Mouse (Mus musculus): ENCODE results near the gene Col4a1.

The Col4a1 gene

DNA sequence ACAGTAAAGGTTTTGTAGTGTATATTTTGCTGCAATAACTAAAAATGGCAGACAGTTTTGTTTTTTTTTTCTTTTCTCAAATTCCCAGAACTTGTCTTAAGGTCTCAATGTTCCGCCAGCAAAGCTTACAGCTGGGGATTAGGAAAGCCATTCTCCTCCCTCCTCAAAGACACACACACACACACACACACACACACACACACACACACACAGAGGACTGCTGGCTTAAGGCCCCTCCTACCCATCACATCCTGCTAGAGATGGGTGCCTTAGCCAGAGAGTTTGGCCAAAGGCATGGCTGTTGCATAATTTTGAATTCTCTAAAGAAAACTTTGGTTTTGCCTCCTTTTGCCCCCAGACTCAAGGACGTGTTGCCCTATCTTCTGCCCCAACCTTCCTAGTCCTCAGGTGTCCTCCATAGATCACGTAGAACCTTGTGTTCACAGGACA lies 35.0 kb downstream of the Col4a1 start:
- no peak for DNase-seq (ENCODE audit: low read depth, low spot score)
- H3K27me3 ChIP-seq (ENCODE audit: control insufficient read depth, insufficient read depth, low read length, poor library complexity, severe bottlenecking), result no peaks in the 10 kb centered on the region
- H3K36me3 ChIP-seq (ENCODE audit: control insufficient read depth, insufficient read depth, low read length, poor library complexity, severe bottlenecking), result no peaks in the 10 kb centered on the region

DNA sequence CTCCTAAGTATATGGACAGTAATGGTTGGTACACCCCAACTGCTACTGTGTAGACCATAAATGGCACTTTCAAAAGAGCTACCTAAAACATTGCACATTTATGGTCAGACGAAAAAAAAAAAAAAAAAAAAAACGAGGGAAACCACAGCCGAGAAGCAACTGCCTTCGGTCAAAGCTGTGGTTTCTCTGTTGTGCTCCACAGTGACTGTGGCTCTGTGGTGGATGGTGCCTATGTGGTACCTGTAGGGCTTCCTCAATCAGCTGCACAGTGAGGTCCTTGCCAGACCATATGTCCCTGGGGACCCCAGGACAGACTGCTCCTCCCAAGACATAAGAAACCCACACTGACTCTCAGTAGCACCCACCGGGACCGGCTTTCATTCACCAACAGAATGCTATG lies 36.3 kb downstream of the Col4a1 start:
- H3K36me3 ChIP-seq (ENCODE audit: control insufficient read depth, insufficient read depth, low read length, poor library complexity, severe bottlenecking), result no peaks in the 10 kb centered on the region
- no peaks in the 10 kb centered on the region for H3K27me3 ChIP-seq (ENCODE audit: control insufficient read depth, insufficient read depth, low read length, poor library complexity, severe bottlenecking)
- no peak for DNase-seq (ENCODE audit: low read depth, low spot score)

DNA sequence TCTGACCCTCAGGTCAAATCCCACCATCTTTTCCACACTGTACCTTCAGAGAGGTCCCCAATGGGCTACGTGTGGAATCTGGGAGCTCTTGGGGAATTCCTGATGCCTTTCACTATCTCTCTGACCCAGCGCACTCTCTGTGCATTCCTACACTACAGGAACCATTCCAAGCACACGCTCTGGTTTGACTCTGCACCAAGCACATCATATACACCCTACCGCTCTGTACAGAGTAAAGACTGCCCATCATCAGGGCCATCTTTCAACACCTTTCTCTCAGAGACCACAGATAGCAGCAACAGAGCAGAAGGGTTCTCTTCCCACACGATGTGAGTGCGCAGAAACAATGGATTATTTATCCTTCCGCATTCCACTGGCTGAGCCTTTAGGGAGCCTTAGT lies 38.2 kb downstream of the Col4a1 start:
- no peaks in the 10 kb centered on the region for H3K27me3 ChIP-seq (ENCODE audit: control insufficient read depth, insufficient read depth, low read length, poor library complexity, severe bottlenecking)
- DNase-seq (ENCODE audit: low read depth, low spot score), result no peak
- no peaks in the 10 kb centered on the region for H3K36me3 ChIP-seq (ENCODE audit: control insufficient read depth, insufficient read depth, low read length, poor library complexity, severe bottlenecking)

DNA sequence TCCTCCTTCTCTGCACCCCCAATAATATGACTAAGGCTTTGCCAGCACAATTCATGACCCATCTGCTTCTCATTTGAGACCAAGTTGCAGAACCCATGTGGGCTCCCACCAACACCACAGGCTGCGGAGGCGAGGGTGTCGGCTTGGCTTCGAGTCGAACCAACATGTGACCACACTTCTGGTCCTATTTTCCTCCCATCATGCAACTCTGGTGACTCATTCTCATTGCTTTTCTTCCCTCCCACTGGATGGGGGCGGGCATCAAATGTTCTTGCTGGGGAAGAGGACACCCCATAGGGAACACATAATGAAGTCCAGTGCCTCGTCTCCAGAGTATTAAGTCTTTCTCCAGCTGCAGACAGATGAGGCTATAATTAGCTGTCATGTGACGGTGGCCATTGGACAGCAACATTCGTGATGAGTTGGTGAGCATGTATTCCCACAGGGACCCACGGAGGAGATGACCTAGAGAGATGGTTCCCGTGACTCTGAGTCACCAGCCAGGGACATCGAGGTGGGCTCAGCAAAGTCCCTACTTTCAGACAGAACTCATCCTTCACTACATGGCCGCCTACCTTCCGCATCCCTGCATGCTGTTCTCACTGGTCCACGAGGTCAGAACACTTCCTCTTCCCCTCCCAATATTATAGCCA lies 39.0 kb downstream of the Col4a1 start:
- Histone ChIP-seq H3K27me3 (ENCODE audit: control insufficient read depth, insufficient read depth, low read length, poor library complexity, severe bottlenecking) (no peaks in the 10 kb centered on the region), H3K36me3 (ENCODE audit: control insufficient read depth, insufficient read depth, low read length, poor library complexity, severe bottlenecking) (no peaks in the 10 kb centered on the region)
- DNase-seq (ENCODE audit: low read depth, low spot score), result no peak

DNA sequence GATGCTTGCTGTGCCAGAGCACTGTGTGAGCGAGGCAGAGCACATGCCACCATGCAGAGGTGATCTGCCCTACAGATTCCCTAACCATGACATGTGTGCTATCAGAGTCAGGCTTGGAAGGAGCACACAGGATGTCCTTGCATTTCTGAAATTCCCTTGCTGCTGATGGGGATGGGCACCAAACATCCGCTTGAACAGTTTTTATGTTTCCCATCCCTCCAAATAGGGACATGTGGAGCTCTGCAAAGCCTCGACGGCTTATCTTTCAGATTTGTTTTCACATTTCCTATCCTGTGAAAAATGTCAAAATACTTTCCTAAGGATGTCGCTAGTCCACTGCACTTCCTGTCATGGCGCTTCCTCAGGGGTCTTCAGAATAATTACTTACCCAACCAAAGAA lies 40.4 kb downstream of the Col4a1 start:
- Histone ChIP-seq H3K36me3 (ENCODE audit: control insufficient read depth, insufficient read depth, low read length, poor library complexity, severe bottlenecking) (no peaks in the 10 kb centered on the region), H3K27me3 (ENCODE audit: control insufficient read depth, insufficient read depth, low read length, poor library complexity, severe bottlenecking) (no peaks in the 10 kb centered on the region)
- no peak for DNase-seq (ENCODE audit: low read depth, low spot score)

DNA sequence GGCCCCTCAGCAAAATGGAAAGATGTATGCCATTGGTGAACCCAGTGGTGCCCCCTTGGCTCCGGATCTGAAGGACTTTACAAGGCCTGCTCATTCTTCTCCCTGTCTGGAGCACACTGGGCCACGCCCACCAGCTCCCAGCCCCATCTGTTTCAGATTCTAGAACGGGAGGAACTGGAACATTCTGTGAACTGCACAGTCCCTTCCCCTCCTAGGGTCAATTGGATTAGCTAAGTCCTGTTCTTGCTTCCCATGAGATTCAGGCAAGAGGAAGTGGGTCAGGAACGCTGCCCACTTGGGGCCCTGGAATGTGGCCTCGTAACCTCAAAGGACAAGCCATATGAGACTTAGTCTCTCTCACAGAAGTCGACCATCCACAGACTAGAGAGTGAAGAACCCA lies 41.8 kb downstream of the Col4a1 start:
- DNase-seq (ENCODE audit: low read depth, low spot score), result no peak
- no peaks in the 10 kb centered on the region for H3K36me3 ChIP-seq (ENCODE audit: control insufficient read depth, insufficient read depth, low read length, poor library complexity, severe bottlenecking)
- no peaks in the 10 kb centered on the region for H3K27me3 ChIP-seq (ENCODE audit: control insufficient read depth, insufficient read depth, low read length, poor library complexity, severe bottlenecking)

DNA sequence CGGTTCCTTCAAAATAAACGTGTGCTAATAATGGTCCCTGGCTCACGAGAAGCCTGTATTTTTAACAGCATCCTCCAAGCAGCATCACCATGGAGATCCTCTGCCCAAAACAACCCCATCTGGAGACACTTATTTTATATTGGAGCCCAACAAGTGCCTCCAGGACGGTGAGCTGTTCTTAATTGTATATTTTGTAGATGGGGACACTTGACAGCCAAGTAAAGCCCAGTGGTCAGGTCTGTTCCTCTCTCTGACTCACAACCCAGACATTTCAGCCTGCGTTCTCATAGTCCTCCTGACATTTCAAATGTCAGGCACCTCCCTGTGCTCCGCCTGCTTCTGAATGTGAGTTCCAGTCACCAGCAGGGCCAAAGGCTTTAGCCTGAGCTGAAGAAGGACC lies 43.9 kb downstream of the Col4a1 start:
- H3K36me3 ChIP-seq (ENCODE audit: control insufficient read depth, insufficient read depth, low read length, poor library complexity, severe bottlenecking), result no peaks in the 10 kb centered on the region
- no peak for DNase-seq (ENCODE audit: low read depth, low spot score)
- H3K27me3 ChIP-seq (ENCODE audit: control insufficient read depth, insufficient read depth, low read length, poor library complexity, severe bottlenecking), result no peaks in the 10 kb centered on the region

DNA sequence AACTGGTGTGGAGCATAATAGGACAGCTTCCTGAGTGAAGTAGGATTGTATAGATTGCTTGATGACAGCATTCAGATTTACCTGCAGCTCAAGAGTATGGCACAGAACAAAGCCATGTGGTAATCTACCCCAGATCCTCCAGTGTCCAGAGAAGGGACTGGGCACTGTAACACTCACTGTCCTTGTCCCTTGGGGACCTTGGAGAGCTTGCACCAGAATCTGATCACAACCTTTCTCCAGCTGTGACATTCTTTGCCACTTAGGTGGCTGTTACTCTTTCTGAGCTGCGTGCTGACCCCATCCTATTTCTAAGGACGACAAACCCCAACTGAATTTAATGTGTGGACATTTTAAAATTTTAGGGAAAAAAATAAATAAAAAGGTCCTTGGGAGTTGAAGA lies 46.2 kb downstream of the Col4a1 start:
- no peak for DNase-seq (ENCODE audit: low read depth, low spot score)
- H3K36me3 ChIP-seq (ENCODE audit: control insufficient read depth, insufficient read depth, low read length, poor library complexity, severe bottlenecking), result no peaks in the 10 kb centered on the region
- no peaks in the 10 kb centered on the region for H3K27me3 ChIP-seq (ENCODE audit: control insufficient read depth, insufficient read depth, low read length, poor library complexity, severe bottlenecking)

DNA sequence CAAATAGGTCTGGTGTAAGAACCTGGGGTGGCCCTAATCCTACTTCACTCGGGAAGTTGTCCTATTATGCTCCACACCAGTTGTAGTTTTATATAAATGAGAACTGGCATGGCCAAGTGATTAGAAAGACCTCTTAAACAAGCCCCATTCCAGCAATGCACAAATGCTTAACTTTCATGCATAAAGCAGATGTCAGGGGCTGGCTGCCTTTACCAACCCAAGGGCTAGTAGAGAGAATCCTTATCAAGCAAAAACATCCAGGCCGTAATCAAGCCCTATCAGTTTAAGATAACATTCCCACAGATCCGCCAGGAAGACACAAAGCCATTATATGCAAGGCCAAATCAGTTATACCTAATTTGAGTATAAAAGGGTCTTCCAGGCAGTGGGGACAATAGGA lies 46.7 kb downstream of the Col4a1 start:
- DNase-seq (ENCODE audit: low read depth, low spot score), result no peak
- no peaks in the 10 kb centered on the region for H3K36me3 ChIP-seq (ENCODE audit: control insufficient read depth, insufficient read depth, low read length, poor library complexity, severe bottlenecking)
- no peaks in the 10 kb centered on the region for H3K27me3 ChIP-seq (ENCODE audit: control insufficient read depth, insufficient read depth, low read length, poor library complexity, severe bottlenecking)

DNA sequence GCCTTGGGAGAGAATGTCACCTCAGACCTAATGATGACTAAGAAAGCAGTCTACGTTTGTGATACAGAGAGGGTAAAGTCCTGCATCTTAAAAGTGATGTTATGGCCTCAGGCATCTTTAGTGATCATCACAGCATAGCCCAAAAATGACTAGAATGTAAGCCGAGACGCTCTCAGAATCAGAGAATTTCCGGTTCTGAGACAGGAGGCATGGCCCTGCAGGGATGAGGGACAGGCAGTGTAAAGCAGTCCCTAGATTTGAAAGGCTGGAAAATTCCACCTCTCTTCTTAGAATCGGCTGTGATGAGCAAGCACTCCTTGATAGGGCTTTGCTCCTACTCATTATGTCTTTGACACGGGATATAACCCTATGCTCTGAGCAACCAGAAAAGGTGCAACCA lies 48.8 kb downstream of the Col4a1 start:
- Histone ChIP-seq H3K36me3 (ENCODE audit: control insufficient read depth, insufficient read depth, low read length, poor library complexity, severe bottlenecking) (no peaks in the 10 kb centered on the region), H3K27me3 (ENCODE audit: control insufficient read depth, insufficient read depth, low read length, poor library complexity, severe bottlenecking) (no peaks in the 10 kb centered on the region)
- no peak for DNase-seq (ENCODE audit: low read depth, low spot score)

DNA sequence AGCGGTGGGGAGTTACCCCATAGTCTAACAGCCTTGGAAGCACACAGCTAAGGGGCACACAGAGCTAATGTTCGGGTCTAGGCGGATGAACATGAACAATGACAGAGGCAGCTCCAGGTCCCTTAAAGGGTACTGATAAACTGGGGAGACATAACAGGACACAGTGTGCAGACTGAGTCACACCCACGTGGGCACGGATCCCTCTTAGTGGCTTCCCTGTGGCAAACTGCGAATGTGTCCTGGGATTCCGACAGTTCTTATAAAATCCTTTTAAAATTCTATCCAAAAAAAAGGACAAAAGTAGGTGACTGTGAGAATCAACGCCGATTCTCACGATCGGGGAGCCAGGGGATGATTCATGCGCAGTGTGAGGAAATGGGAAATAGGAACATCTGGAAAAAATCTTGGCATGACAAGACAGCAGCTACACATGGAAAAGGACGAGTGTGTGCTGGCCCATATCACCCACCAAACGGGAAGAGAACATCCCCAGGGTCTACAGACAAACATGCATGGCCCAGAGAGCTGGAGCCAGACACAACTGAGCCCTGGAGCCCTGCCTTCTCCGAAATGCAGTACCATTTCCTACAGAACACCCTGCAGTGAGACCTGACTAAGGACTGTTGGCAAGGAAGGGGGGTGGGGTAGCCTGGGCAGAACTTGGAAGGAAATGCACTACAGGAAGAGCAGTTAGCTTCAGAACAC lies 50.4 kb downstream of the Col4a1 start:
- no peak for DNase-seq (ENCODE audit: low read depth, low spot score)
- no peaks in the 10 kb centered on the region for H3K27me3 ChIP-seq (ENCODE audit: control insufficient read depth, insufficient read depth, low read length, poor library complexity, severe bottlenecking)
- H3K36me3 ChIP-seq (ENCODE audit: control insufficient read depth, insufficient read depth, low read length, poor library complexity, severe bottlenecking), result no peaks in the 10 kb centered on the region

DNA sequence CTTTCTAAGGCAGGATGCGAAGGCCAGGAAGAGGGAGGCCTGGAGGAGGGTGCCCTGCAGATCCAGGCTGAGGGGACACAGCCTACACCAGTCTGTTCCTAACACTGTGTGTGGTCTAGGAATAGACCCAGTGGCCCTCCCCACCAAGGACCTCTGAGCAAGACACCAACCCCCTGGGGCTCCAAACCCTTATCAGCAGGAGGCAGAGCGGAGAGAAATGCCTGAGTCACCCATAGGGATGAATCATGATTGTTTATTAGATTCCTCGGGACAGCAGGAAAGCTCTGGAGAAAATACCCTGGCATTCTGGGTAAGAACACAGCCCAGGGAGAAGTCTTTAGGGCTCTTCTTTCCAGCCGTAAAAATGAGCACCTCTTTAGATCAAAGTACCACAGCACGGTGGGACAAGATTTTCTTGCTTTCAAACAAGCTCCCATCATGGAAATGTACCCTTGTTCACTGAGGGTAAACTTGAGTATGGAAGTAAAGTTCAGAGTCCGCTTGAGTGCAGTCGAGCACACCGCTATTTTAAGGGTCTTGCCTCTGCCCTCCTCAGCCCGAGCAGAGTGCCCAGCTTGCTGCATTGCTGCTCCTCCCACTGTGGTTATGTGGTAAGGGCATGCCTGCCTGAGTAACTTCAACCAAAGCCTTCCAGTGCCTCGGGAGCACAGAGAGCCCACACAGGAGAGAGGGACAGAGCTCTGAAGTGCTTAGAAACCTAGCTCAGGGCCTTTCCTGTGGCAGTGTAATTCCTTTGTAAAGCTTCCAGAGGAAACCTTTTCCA lies 52.6 kb downstream of the Col4a1 start:
- no peaks in the 10 kb centered on the region for H3K36me3 ChIP-seq (ENCODE audit: control insufficient read depth, insufficient read depth, low read length, poor library complexity, severe bottlenecking)
- no peaks in the 10 kb centered on the region for H3K27me3 ChIP-seq (ENCODE audit: control insufficient read depth, insufficient read depth, low read length, poor library complexity, severe bottlenecking)
- DNase-seq (ENCODE audit: low read depth, low spot score), result no peak

DNA sequence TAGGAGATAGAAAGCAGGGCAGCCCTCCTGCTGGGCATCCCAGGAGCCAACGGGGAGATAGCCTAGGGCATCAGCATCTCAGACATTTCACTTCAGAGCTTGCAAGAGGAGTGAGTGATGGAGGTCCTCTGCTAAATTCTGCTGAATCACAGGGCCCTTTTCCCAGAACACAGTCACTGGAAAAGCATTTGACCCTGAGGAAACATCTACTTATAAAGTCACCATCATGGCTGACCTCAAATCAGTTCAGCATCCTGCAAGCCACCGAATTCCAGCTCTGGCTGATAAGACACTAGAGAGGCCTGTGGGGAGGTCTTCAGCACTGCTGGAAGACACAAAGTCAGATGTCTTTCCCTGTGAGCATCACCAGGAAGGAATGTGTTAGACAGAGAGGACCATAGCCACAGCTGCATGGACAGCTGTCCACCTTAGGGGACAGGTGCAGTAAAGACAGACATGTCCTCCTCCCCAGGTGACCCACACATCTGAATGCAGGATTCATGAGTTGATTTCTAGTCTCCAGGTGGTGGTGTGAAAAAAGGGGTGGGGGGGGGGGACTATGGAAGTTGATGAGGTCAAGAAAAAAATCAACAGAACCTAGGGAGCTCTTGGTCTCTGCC lies 54.0 kb downstream of the Col4a1 start:
- DNase-seq (ENCODE audit: low read depth, low spot score), result no peak
- no peaks in the 10 kb centered on the region for H3K36me3 ChIP-seq (ENCODE audit: control insufficient read depth, insufficient read depth, low read length, poor library complexity, severe bottlenecking)
- no peaks in the 10 kb centered on the region for H3K27me3 ChIP-seq (ENCODE audit: control insufficient read depth, insufficient read depth, low read length, poor library complexity, severe bottlenecking)

DNA sequence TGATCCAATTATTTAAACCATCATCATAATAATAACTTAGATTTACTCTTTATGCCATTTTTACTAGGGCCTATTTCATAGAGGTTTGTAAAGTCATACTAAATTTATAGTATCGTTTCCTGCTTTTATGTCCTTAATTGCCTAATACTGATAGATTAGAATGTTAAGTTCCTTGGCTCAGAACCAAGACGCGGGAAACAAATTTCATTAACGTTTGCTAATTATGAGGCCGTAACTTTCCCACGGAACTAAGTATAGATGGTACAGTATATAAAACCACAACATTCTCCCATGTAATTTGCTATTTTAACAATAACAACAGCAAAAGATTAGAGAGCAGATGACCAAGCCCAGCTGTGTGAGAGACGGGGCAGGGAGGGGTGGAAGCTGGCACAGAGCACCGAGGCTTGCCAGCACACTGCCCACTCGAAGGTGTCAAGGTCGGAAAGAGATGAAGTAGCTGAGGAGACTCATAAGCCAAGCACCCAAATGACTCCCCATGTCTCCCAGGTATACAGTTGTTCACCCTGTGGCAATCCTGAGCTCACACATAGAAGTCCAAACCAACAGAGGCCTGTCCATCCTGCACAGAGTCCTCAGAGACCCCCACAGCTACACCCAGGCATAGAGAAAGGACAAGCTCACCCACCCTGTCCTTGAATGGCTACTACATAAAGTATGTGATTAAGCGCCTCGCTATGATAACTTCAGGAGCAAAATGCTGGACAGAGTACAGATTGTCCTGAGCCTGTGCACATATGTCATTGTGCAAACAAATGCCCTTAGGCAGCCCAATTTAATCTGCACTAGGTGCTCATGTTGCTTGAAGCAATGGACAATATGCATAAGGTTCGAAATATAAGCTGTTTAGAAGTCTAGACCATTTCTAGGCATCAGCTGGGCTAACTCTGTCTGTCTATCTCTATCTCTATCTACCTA lies 55.3 kb downstream of the Col4a1 start:
- H3K27me3 ChIP-seq (ENCODE audit: control insufficient read depth, insufficient read depth, low read length, poor library complexity, severe bottlenecking), result no peaks in the 10 kb centered on the region
- no peaks in the 10 kb centered on the region for H3K36me3 ChIP-seq (ENCODE audit: control insufficient read depth, insufficient read depth, low read length, poor library complexity, severe bottlenecking)
- DNase-seq (ENCODE audit: low read depth, low spot score), result no peak
